Mouse (Mus musculus) forebrain, embryonic 10.5 days (tissue): ENCODE results near the gene Spata13. TPM values are rescaled to one million over a fixed set of nuclear protein-coding genes. Genes with fewer than 3 reads are reported as not detected.

Source experiments
- DNase-seq: peaks from one replicate; pipeline ENCODE4 v3.0.0-alpha.2; 2017; ENCODE audit warnings: low spot score; ENCODE audit errors: extremely low spot score
- H3K27ac ChIP-seq: fragments of 300-500 bp; sonication (generic); 2 replicates; pipeline ENCODE4 v1.5.1; 2016; ENCODE audit warnings: mild to moderate bottlenecking
- H3K27me3 ChIP-seq: fragments of 300-500 bp; sonication (generic); 2 replicates; pipeline ENCODE4 v1.6.1; 2016; ENCODE audit warnings: mild to moderate bottlenecking; ENCODE audit not compliant: poor library complexity, severe bottlenecking
- H3K36me3 ChIP-seq: fragments of 300-500 bp; sonication (generic); replicated peaks from 2 replicates; pipeline ENCODE4 v1.6.1; 2016; ENCODE audit warnings: mild to moderate bottlenecking, moderate library complexity
- H3K4me1 ChIP-seq: fragments of 300-500 bp; sonication (generic); 2 replicates; pipeline ENCODE4 v1.6.1; 2016
- H3K4me3 ChIP-seq: fragments of 300-500 bp; sonication (generic); 2 replicates; pipeline ENCODE4 v1.5.1; 2016; ENCODE audit warnings: mild to moderate bottlenecking, moderate library complexity
- H3K9me3 ChIP-seq: fragments of 300-500 bp; sonication (generic); 2 replicates; pipeline ENCODE4 v1.6.1; 2016; ENCODE audit warnings: mild to moderate bottlenecking, moderate library complexity
- WGBS: fragments of 180-500 bp; shearing (Covaris S2); methylation state at CpG from one replicate; pipeline ENCODE4 v1.1.7; 2016; 5-methylcytosine and 5-hydroxymethylcytosine counted together
- polyA plus RNA-seq: library from polyadenylated mRNA; unstranded; fragments of >200 nt; fragmentation: Nextera tagmentation; extraction: Ambion mirVana; gene quantifications from 2 replicates; pipeline ENCODE4 v1.2.1, GENCODE M21; 2016

Gene Spata13
- polyA plus RNA-seq, 1 experiment from 2014 or later = 102 TPM

GRCm38 (mm10) chr14:60663309-60663940, 29.6 kb downstream of the Spata13 start:
- DNase-seq = no peak
- H3K4me3 ChIP-seq = no peak overlapping the region
- H3K27ac ChIP-seq = no peak overlapping the region
- no peaks in the 10 kb centered on the region for H3K27me3 ChIP-seq
- no peaks in the 10 kb centered on the region for H3K9me3 ChIP-seq
- peaks cover 37% of the 10 kb centered on the region for H3K4me1 ChIP-seq
- H3K36me3 ChIP-seq = peaks cover 80% of the 10 kb centered on the region
- 85% methylated on average over 11 of the region's 11 CpGs for WGBS

- H3K36me3 ChIP-seq = peaks cover 67% of the 10 kb centered on the region
- DNase-seq = no peak
- no peaks in the 10 kb centered on the region for H3K9me3 ChIP-seq
- H3K27ac ChIP-seq = 0 out of 2 replicates have a peak overlapping the region, but pooled peaks have one; percentile 35
- peaks cover 47% of the 10 kb centered on the region for H3K4me1 ChIP-seq
- WGBS = 47% methylated on average over 4 of the region's 4 CpGs
- H3K27me3 ChIP-seq = no peaks in the 10 kb centered on the region
- no peak overlapping the region for H3K4me3 ChIP-seq
Observed at GRCm38 (mm10) chr14:60664641-60665040, 30.8 kb downstream of the Spata13 start.

- H3K27me3 ChIP-seq = no peaks in the 10 kb centered on the region
- peak overlapping the region; percentile 37; the same call in 1 of the 2 replicates for H3K27ac ChIP-seq
- peaks cover 53% of the 10 kb centered on the region for H3K4me1 ChIP-seq
- WGBS = 78% methylated on average over 6 of the region's 6 CpGs
- H3K4me3 ChIP-seq = no peak overlapping the region
- H3K36me3 ChIP-seq = peaks cover 62% of the 10 kb centered on the region
- no peaks in the 10 kb centered on the region for H3K9me3 ChIP-seq
- DNase-seq = no peak
Observed at GRCm38 (mm10) chr14:60665263-60665662, 31.5 kb downstream of the Spata13 start.

- DNase-seq = no peak
- Histone ChIP-seq H3K27ac (no peak overlapping the region), H3K4me3 (no peak overlapping the region), H3K27me3 (no peaks in the 10 kb centered on the region), H3K4me1 (peaks cover 63% of the 10 kb centered on the region), H3K9me3 (no peaks in the 10 kb centered on the region), H3K36me3 (peaks cover 60% of the 10 kb centered on the region)
- 84% methylated on average over 7 of the region's 7 CpGs for WGBS
Observed at GRCm38 (mm10) chr14:60666252-60666651, 32.5 kb downstream of the Spata13 start.

- WGBS = 73% methylated on average over 7 of the region's 7 CpGs
- Histone ChIP-seq H3K36me3 (peaks cover 35% of the 10 kb centered on the region), H3K27ac (no peak overlapping the region), H3K9me3 (no peaks in the 10 kb centered on the region), H3K4me1 (peaks cover 46% of the 10 kb centered on the region), H3K4me3 (no peak overlapping the region), H3K27me3 (no peaks in the 10 kb centered on the region)
- no peak for DNase-seq
Observed at GRCm38 (mm10) chr14:60670191-60670590, 36.4 kb downstream of the Spata13 start.

- Histone ChIP-seq H3K4me1 (peaks cover 43% of the 10 kb centered on the region), H3K4me3 (no peak overlapping the region), H3K9me3 (no peaks in the 10 kb centered on the region), H3K27me3 (no peaks in the 10 kb centered on the region), H3K36me3 (peaks cover 31% of the 10 kb centered on the region), H3K27ac (no peak overlapping the region)
- WGBS = 88% methylated on average over 2 of the region's 2 CpGs
- no peak for DNase-seq
Observed at GRCm38 (mm10) chr14:60671504-60671903, 37.7 kb downstream of the Spata13 start.

- Histone ChIP-seq H3K27me3 (no peaks in the 10 kb centered on the region), H3K27ac (no peak overlapping the region), H3K4me1 (peaks cover 36% of the 10 kb centered on the region), H3K36me3 (peaks cover 49% of the 10 kb centered on the region), H3K4me3 (no peak overlapping the region), H3K9me3 (no peaks in the 10 kb centered on the region)
- no peak for DNase-seq
- 87% methylated on average over 4 of the region's 4 CpGs for WGBS
Observed at GRCm38 (mm10) chr14:60675697-60676096, 41.9 kb downstream of the Spata13 start.

GRCm38 (mm10) chr14:60676625-60677314, 43.0 kb downstream of the Spata13 start:
- 91% methylated on average over 2 of the region's 2 CpGs for WGBS
- DNase-seq = no peak
- no peaks in the 10 kb centered on the region for H3K9me3 ChIP-seq
- no peak overlapping the region for H3K4me3 ChIP-seq
- 0 out of 2 replicates have a peak overlapping the region, but pooled peaks have one; percentile 15 for H3K27ac ChIP-seq
- H3K4me1 ChIP-seq = peaks cover 36% of the 10 kb centered on the region
- H3K27me3 ChIP-seq = no peaks in the 10 kb centered on the region
- H3K36me3 ChIP-seq = peaks cover 45% of the 10 kb centered on the region

GRCm38 (mm10) chr14:60682361-60683023, 48.7 kb downstream of the Spata13 start:
- H3K4me3 ChIP-seq = no peak overlapping the region
- WGBS = 68% methylated on average over 12 of the region's 12 CpGs
- peaks cover 60% of the 10 kb centered on the region for H3K4me1 ChIP-seq
- H3K9me3 ChIP-seq = no peaks in the 10 kb centered on the region
- 0 out of 2 replicates have a peak overlapping the region, but pooled peaks have one; percentile 6 for H3K27ac ChIP-seq
- H3K27me3 ChIP-seq = no peaks in the 10 kb centered on the region
- peaks cover 51% of the 10 kb centered on the region for H3K36me3 ChIP-seq
- no peak for DNase-seq

- peaks cover 67% of the 10 kb centered on the region for H3K4me1 ChIP-seq
- H3K9me3 ChIP-seq = no peaks in the 10 kb centered on the region
- DNase-seq = no peak
- 86% methylated on average over 10 of the region's 10 CpGs for WGBS
- no peak overlapping the region for H3K4me3 ChIP-seq
- H3K27me3 ChIP-seq = no peaks in the 10 kb centered on the region
- peaks cover 37% of the 10 kb centered on the region for H3K36me3 ChIP-seq
- no peak overlapping the region for H3K27ac ChIP-seq
Observed at GRCm38 (mm10) chr14:60683989-60684388, 50.2 kb downstream of the Spata13 start.

GRCm38 (mm10) chr14:60686733-60687132, 52.9 kb downstream of the Spata13 start:
- no peak for DNase-seq
- peaks cover 44% of the 10 kb centered on the region for H3K36me3 ChIP-seq
- H3K9me3 ChIP-seq = no peaks in the 10 kb centered on the region
- WGBS = 89% methylated on average over 11 of the region's 11 CpGs
- peaks cover 79% of the 10 kb centered on the region for H3K4me1 ChIP-seq
- H3K27me3 ChIP-seq = no peaks in the 10 kb centered on the region
- H3K4me3 ChIP-seq = no peak overlapping the region
- H3K27ac ChIP-seq = peak overlapping the region; percentile 27

GRCm38 (mm10) chr14:60687241-60687640, 53.4 kb downstream of the Spata13 start:
- WGBS = 69% methylated on average over 7 of the region's 7 CpGs
- Histone ChIP-seq H3K4me3 (no peak overlapping the region), H3K27me3 (no peaks in the 10 kb centered on the region), H3K4me1 (peaks cover 79% of the 10 kb centered on the region), H3K36me3 (peaks cover 49% of the 10 kb centered on the region), H3K27ac (peak overlapping the region; percentile 15; the same call in 1 of the 2 replicates), H3K9me3 (no peaks in the 10 kb centered on the region)
- no peak for DNase-seq
